Mouse (Mus musculus): ENCODE data around the gene Mcm9. TPM values are rescaled to one million over a fixed set of nuclear protein-coding genes. Genes with fewer than 3 reads are reported as not detected.
"Not testable (repeated sequence)": the region's sequence is repeated elsewhere in the genome, so short reads cannot be mapped to it uniquely, and the experiment has no call there.

The Mcm9 gene
- polyA plus RNA-seq (2012; rRNA removed) (7.6 and 8.8 TPM in 2 replicates), polyA plus RNA-seq (2014; fragmentation: Nextera tagmentation; extraction: Ambion mirVana) (12.0 and 12.3 TPM in 2 replicates)

DNA sequence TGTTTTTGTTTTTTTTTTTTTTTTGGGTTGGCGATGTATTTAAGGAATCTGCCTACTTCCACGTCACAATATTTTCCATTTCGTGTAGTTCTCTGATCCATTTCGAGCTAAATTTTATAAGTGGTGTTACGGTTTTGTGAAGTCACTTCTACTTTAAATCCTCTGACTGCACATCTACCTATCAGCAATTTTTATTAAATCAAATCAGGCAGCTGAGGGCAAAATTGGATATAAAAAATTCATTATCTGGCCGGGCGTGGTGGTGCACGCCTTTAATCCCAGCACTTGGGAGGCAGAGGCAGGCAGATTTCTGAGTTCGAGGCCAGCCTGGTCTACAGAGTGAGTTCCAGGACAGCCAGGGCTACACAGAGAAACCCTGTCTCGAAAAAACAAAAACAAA, at the start of gene Mcm9:
TSS of gene Mcm9 (minus strand) at position 101 of the 400 bp plus-strand sequence.
- not testable (repeated sequence) for DNase-seq (ENCODE audit: low spot score); ATAC-seq (ENCODE audit: low FRiP score, low read depth); H3K36me3 ChIP-seq (ENCODE audit: control insufficient read depth, insufficient read depth, low read length); H3K27me3 ChIP-seq (ENCODE audit: control insufficient read depth, insufficient read depth, low read length); H3K4me1 ChIP-seq (ENCODE audit: control insufficient read depth, insufficient read depth, low read length); H3K9me3 ChIP-seq (ENCODE audit: control insufficient read depth, low read length)
- WGBS, result 56% methylated on average over 10 of the region's 10 CpGs
- Histone ChIP-seq H3K9ac (ENCODE audit: low read depth, low read length, severe bottlenecking) (peak within 1 kb of the TSS; percentile 69), H3K4me3 (replicated peaks; ENCODE audit: low read length) (peak within 1 kb of the TSS; percentile 56), H3K27ac (replicated peaks; ENCODE audit: low read depth, low read length) (peak within 1 kb of the TSS; percentile 94), H3K4me2 (replicated peaks; ENCODE audit: low read depth, low read length, severe bottlenecking) (peak within 1 kb of the TSS; percentile 51)

DNA sequence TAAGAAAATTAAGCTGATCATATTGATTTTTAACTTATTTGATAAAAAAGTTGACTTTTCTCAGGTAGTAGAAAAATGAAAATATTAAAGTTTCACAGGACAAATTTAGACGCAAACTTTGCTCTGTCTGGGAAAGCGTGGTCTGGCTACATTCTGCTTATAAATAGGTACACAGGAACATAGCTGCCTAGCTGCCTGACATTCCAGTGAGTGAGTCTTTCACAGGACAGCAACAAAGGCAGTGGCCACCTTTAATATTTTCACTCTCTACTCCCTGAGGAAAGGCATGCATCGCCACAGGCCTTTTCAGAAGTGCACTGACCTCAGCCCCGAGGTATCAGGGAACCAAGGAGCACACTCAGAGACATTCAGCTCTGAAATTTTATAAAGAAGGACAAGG, 31.5 kb upstream of the Mcm9 start:
- 82% methylated on average over 4 of the region's 4 CpGs for WGBS

DNA sequence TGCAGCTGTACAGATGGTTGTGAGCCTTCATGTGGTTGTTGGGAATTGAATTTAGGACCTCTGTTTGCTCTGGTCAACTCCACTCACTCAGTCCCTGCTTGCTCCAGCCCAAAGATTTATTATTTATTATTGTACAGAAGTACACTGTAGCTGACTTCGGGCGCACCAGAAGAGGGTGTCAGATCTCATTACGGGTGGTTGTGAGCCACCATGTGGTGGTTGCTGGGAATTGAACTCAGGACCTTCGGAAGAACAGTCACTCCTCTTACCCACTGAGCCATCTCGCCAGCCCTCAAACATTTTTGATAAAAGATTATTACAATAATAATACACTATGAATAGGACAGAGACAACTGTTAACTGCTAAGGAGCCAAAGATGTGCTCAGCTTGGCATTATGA, 24.0 kb upstream of the Mcm9 start:
- not testable (repeated sequence) for H3K4me3 ChIP-seq (replicated peaks; ENCODE audit: low read length); ATAC-seq (ENCODE audit: low FRiP score, low read depth); H3K4me1 ChIP-seq (ENCODE audit: control insufficient read depth, insufficient read depth, low read length); H3K9me3 ChIP-seq (ENCODE audit: control insufficient read depth, low read length); DNase-seq (ENCODE audit: low spot score); H3K27me3 ChIP-seq (ENCODE audit: control insufficient read depth, insufficient read depth, low read length); H3K9ac ChIP-seq (ENCODE audit: low read depth, low read length, severe bottlenecking); H3K27ac ChIP-seq (replicated peaks; ENCODE audit: low read depth, low read length); H3K4me2 ChIP-seq (replicated peaks; ENCODE audit: low read depth, low read length, severe bottlenecking); H3K36me3 ChIP-seq (ENCODE audit: control insufficient read depth, insufficient read depth, low read length)
- 82% methylated on average over 5 of the region's 5 CpGs for WGBS

More for the DNA sequence above, 31.5 kb upstream of the Mcm9 start:
- H3K9me3 ChIP-seq (ENCODE audit: control insufficient read depth, low read length), result no peaks in the 10 kb centered on the region
- no peak overlapping the region for H3K9ac ChIP-seq (ENCODE audit: low read depth, low read length, severe bottlenecking)
- no peaks in the 10 kb centered on the region for H3K4me1 ChIP-seq (ENCODE audit: control insufficient read depth, insufficient read depth, low read length)
- H3K36me3 ChIP-seq (ENCODE audit: control insufficient read depth, insufficient read depth, low read length), result no peaks in the 10 kb centered on the region
- no peak overlapping the region for H3K4me3 ChIP-seq (replicated peaks; ENCODE audit: low read length)
- no peak overlapping the region for H3K27ac ChIP-seq (replicated peaks; ENCODE audit: low read depth, low read length)
- DNase-seq (ENCODE audit: low spot score), result no peak
- no peak for TF ChIP-seq POLR2A (IDR thresholded peaks at IDR 0.05; ENCODE audit: borderline replicate concordance, extremely low read depth, insufficient read depth, insufficient read length)
- no peaks in the 10 kb centered on the region for H3K27me3 ChIP-seq (ENCODE audit: control insufficient read depth, insufficient read depth, low read length)
- no peak for ATAC-seq (ENCODE audit: low FRiP score, low read depth)
- H3K4me2 ChIP-seq (replicated peaks; ENCODE audit: low read depth, low read length, severe bottlenecking), result no peak overlapping the region

DNA sequence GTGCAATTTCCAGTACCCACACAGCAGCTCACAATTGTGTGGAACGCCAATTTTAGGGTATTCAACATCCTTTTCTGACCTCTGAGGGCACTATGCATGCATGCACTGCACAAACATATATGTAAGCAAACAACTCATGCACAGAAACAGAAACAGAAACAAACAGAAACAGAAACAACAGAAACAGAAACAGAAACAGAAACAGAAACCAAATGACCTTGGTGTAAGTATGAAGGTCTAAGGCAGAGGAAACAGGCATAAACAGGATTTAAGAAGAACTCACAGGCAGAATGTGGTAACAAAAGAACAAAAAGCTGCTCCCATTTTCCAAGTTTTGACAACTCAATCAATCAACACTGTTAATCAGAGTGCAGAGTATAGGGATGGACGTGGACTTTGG, 20.4 kb upstream of the Mcm9 start:
- Histone ChIP-seq H3K36me3 (ENCODE audit: control insufficient read depth, insufficient read depth, low read length) (no peaks in the 10 kb centered on the region), H3K27ac (replicated peaks; ENCODE audit: low read depth, low read length) (no peak overlapping the region), H3K9me3 (ENCODE audit: control insufficient read depth, low read length) (no peaks in the 10 kb centered on the region), H3K27me3 (ENCODE audit: control insufficient read depth, insufficient read depth, low read length) (no peaks in the 10 kb centered on the region), H3K4me2 (replicated peaks; ENCODE audit: low read depth, low read length, severe bottlenecking) (no peak overlapping the region), H3K9ac (ENCODE audit: low read depth, low read length, severe bottlenecking) (no peak overlapping the region), H3K4me1 (ENCODE audit: control insufficient read depth, insufficient read depth, low read length) (no peaks in the 10 kb centered on the region), H3K4me3 (replicated peaks; ENCODE audit: low read length) (no peak overlapping the region)
- no peak for ATAC-seq (ENCODE audit: low FRiP score, low read depth)
- 81% methylated on average over 2 of the region's 2 CpGs for WGBS
- no peak for TF ChIP-seq POLR2A (IDR thresholded peaks at IDR 0.05; ENCODE audit: borderline replicate concordance, extremely low read depth, insufficient read depth, insufficient read length)
- DNase-seq (ENCODE audit: low spot score), result no peak

DNA sequence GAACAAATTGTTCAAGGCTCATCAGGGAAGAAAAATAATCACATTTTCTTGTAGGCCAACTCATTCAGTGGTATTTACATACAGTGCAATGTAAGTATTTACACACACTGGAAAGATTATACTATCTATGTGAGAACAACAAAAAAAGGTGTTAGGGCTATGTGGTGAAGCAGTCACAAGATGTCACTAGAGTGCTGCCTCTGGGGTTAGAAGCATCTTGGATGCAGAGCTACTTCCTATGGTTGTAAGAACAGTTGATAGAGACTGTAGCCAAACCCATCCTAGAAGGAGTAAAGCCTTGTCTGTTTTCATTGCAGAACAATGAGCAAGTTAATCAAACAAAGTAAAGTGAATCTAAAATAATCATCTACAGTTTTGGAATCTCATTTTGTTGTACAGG, 11.3 kb upstream of the Mcm9 start:
- H3K4me1 ChIP-seq (ENCODE audit: control insufficient read depth, insufficient read depth, low read length), result no peaks in the 10 kb centered on the region
- no peak overlapping the region for H3K4me3 ChIP-seq (replicated peaks; ENCODE audit: low read length)
- H3K4me2 ChIP-seq (replicated peaks; ENCODE audit: low read depth, low read length, severe bottlenecking), result no peak overlapping the region
- ATAC-seq (ENCODE audit: low FRiP score, low read depth), result 0 out of 2 replicates have a peak, but pooled peaks have one; percentile 44
- H3K9ac ChIP-seq (ENCODE audit: low read depth, low read length, severe bottlenecking), result no peak overlapping the region
- no peaks in the 10 kb centered on the region for H3K9me3 ChIP-seq (ENCODE audit: control insufficient read depth, low read length)
- H3K27ac ChIP-seq (replicated peaks; ENCODE audit: low read depth, low read length), result no peak overlapping the region
- DNase-seq (ENCODE audit: low spot score), result peak; percentile 72
- TF ChIP-seq POLR2A (IDR thresholded peaks at IDR 0.05; ENCODE audit: borderline replicate concordance, extremely low read depth, insufficient read depth, insufficient read length), result no peak
- no peaks in the 10 kb centered on the region for H3K27me3 ChIP-seq (ENCODE audit: control insufficient read depth, insufficient read depth, low read length)
- H3K36me3 ChIP-seq (ENCODE audit: control insufficient read depth, insufficient read depth, low read length), result no peaks in the 10 kb centered on the region

Data from limb, embryonic 14.5 days (tissue).